Mouse (Mus musculus) cortical plate, adult 2 months (tissue): ENCODE results near the gene 2210016L21Rik.
A peak's percentile ranks its signal among the peaks of the same experiment; 100 is the strongest.

ENCODE experiments used
- CTCF ChIP-seq: fragments of 200-500 bp; IDR thresholded peaks from 2 replicates; pipeline ENCODE4 v1.5.1; 2011; ENCODE audit warnings: mild to moderate bottlenecking, control low read depth, low read length; ENCODE audit not compliant: insufficient read depth; ENCODE audit errors: extremely low read depth
- POLR2A ChIP-seq: fragments of 200-500 bp; IDR thresholded peaks from 2 replicates; pipeline ENCODE4 v1.6.1; 2011; ENCODE audit warnings: mild to moderate bottlenecking, low read length, control low read depth; ENCODE audit not compliant: insufficient read depth; ENCODE audit errors: extremely low read depth

DNA sequence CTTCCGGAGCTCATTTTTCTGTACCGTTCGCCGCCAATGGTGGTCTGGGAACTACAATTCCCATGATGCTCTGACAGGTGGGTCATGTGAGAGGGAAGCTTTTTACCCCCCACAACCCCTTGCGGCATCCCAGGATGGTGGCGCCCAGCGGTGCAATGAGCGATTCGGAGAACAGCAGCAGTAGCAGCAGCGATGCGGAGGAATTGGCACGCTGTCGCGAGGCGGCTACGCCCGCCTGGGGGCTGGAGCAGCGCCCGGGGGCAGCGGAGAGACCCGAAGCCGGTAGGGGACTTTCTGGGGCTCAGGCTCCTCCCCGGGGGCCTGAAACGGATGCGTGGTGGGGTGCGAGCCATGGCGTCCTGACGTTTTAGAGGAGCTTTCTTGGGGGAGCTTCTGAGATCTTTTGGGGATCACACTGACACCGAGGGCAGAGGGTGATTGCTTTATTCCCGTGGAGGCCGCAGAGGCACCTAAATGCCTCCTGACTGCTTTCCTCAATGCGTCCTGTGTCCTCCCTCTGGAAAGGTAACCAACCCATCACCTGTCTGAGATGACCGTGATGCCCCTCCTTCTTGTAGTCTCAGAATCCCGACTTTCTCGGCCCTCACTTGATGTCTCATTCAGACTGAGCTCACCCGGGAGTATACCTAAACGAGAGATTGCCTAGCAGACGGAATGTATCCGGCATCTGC, at the start of gene 2210016L21Rik:
- TF ChIP-seq CTCF, result no peak
- TF ChIP-seq POLR2A, result peak; percentile 95
